Mouse (Mus musculus) small intestine, adult 2 months (tissue): ENCODE results near the gene Zfp523. TPM values are rescaled to one million over a fixed set of nuclear protein-coding genes. Genes with fewer than 3 reads are reported as not detected.
"Not testable (repeated sequence)": the region's sequence is repeated elsewhere in the genome, so short reads cannot be mapped to it uniquely, and the experiment has no call there.

Experiments
- H3K27ac ChIP-seq: fragments of 200-500 bp; 2 replicates; pipeline ENCODE4 v1.5.1; 2012; ENCODE audit warnings: low read depth, low read length, control low read depth, inconsistent platforms; ENCODE audit not compliant: insufficient read depth
- H3K27me3 ChIP-seq: fragments of 200-500 bp; 2 replicates; pipeline ENCODE4 v1.6.1; 2012; ENCODE audit warnings: mild to moderate bottlenecking, moderate library complexity, low read length, inconsistent platforms; ENCODE audit not compliant: control insufficient read depth, insufficient read depth
- H3K36me3 ChIP-seq: fragments of 200-500 bp; 2 replicates; pipeline ENCODE4 v1.6.1; 2012; ENCODE audit warnings: mild to moderate bottlenecking, low read length, control low read depth, inconsistent platforms; ENCODE audit not compliant: control insufficient read depth, insufficient read depth
- H3K4me1 ChIP-seq: fragments of 200-500 bp; 2 replicates; pipeline ENCODE4 v1.6.1; 2012; ENCODE audit warnings: low read length, inconsistent platforms, mixed read lengths; ENCODE audit not compliant: control insufficient read depth, insufficient read depth, insufficient read length
- H3K4me3 ChIP-seq: fragments of 200-500 bp; 2 replicates; pipeline ENCODE4 v1.5.1; 2012; ENCODE audit warnings: low read depth, mild to moderate bottlenecking, control low read depth, inconsistent platforms, low read length, moderate library complexity
- CTCF ChIP-seq: fragments of 200-500 bp; IDR thresholded peaks from 2 replicates; pipeline ENCODE4 v1.5.1; 2012; ENCODE audit warnings: low read depth, mild to moderate bottlenecking, control low read depth, inconsistent platforms, low read length, moderate library complexity, mixed read lengths; ENCODE audit not compliant: insufficient replicate concordance, insufficient read length; ENCODE audit errors: extremely low read depth
- POLR2A ChIP-seq: fragments of 200-500 bp; IDR thresholded peaks from 2 replicates; pipeline ENCODE4 v1.6.1; 2012; ENCODE audit warnings: low read depth, mild to moderate bottlenecking, control low read depth, inconsistent platforms, low read length, moderate library complexity
- WGBS: fragments of 180-500 bp; shearing (Covaris S2); methylation state at CpG from one replicate; pipeline ENCODE4 v1.1.7; 2018; 5-methylcytosine and 5-hydroxymethylcytosine counted together
- polyA plus RNA-seq: library from polyadenylated mRNA; depleted of rRNA; stranded (reverse); fragments of >200 nt; gene quantifications from 2 replicates; pipeline ENCODE4 v1.2.3, GENCODE M21; 2012

Gene Zfp523
- polyA plus RNA-seq, 1 experiment = 39.8 TPM

- Histone ChIP-seq H3K27me3 (no peaks in the 10 kb centered on the region; the same call in 1 of the 2 replicates), H3K27ac (0 out of 2 replicates have a peak overlapping the region, but pooled peaks have one; percentile 2), H3K4me1 (peaks cover 5% of the 10 kb centered on the region; the same call in 1 of the 2 replicates), H3K4me3 (no peak overlapping the region), H3K36me3 (no peaks in the 10 kb centered on the region)
- TF ChIP-seq CTCF (no peak), POLR2A (no peak)
- whole genome bisulfite sequencing = 45% methylated on average over 9 of the region's 9 CpGs
Measured at GRCm38 (mm10) chr17:28212391-28212790, 35.5 kb downstream of the Zfp523 start.

GRCm38 (mm10) chr17:28213236-28213635, 36.3 kb downstream of the Zfp523 start:
- Histone ChIP-seq H3K36me3 (no peaks in the 10 kb centered on the region), H3K27me3 (no peaks in the 10 kb centered on the region; the same call in 1 of the 2 replicates)
- WGBS = 33% methylated on average over 4 of the region's 4 CpGs

GRCm38 (mm10) chr17:28216791-28217190, 39.9 kb downstream of the Zfp523 start:
- Histone ChIP-seq H3K36me3 (no peaks in the 10 kb centered on the region), H3K27ac (no peak overlapping the region), H3K4me1 (peaks cover 7% of the 10 kb centered on the region; the same call in 1 of the 2 replicates), H3K27me3 (no peaks in the 10 kb centered on the region; the same call in 1 of the 2 replicates), H3K4me3 (no peak overlapping the region)
- WGBS = 72% methylated on average over 9 of the region's 9 CpGs
- TF ChIP-seq CTCF (no peak), POLR2A (no peak)

More at GRCm38 (mm10) chr17:28213236-28213635, 36.3 kb downstream of the Zfp523 start:
- Histone ChIP-seq H3K4me1 (peaks cover 7% of the 10 kb centered on the region; the same call in 1 of the 2 replicates), H3K4me3 (no peak overlapping the region), H3K27ac (no peak overlapping the region)
- peak; percentile 27; the same call in 1 of the 2 replicates for TF ChIP-seq CTCF
- TF ChIP-seq POLR2A = no peak

DNA sequence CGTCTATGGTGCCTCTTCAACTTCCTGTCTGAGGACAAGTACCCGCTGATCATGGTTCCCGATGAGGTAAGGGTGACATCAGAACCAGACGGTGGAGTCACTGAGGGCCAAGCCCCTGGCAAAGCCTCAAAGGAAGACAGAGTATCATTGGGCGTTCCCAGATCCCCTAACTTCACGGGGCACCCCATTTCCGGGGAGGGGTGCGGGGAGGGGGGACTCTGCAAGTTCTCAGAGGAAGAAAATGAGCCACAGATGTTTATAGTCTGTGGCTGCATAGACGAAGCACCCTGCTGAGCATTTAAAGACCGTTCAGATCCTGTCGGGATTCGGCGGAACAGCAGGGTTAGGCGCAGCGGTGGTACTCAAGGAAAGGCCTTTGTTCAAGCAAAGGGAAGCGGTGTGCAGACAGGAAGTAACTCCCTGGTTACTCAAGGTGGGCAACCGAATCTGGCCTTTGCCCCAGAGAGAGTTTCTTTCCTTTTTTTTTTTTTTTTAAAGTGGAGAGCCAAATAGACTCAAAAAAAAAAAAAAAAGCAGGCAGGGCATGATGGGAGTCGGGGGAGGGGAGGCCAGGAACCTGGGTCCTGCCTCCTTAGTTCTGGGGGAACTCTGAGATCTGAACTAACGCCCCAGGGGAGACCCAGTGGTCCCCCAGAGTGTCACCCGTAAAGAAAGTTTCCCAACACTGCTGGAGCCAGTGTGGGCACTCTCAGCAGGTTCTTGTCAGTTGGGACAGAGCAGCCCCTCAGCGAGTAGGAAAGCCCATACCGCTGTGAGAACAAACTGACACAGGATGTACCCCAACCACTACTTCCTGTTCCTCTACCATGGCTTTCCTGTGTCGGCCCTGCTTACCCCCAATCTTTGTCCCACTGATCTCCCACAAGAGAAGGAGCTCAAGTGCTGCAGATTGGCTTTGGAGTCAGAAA, 41.1 kb downstream of the Zfp523 start:
- 27% methylated on average over 23 of the region's 23 CpGs for WGBS
- Histone ChIP-seq H3K27me3 (no peaks in the 10 kb centered on the region; the same call in 1 of the 2 replicates), H3K4me3 (peak overlapping the region; percentile 23; the same call in 1 of the 2 replicates), H3K4me1 (peaks cover 7% of the 10 kb centered on the region; the same call in 1 of the 2 replicates), H3K27ac (peak overlapping the region; percentile 29), H3K36me3 (no peaks in the 10 kb centered on the region)
- TF ChIP-seq POLR2A (no peak), CTCF (no peak)

DNA sequence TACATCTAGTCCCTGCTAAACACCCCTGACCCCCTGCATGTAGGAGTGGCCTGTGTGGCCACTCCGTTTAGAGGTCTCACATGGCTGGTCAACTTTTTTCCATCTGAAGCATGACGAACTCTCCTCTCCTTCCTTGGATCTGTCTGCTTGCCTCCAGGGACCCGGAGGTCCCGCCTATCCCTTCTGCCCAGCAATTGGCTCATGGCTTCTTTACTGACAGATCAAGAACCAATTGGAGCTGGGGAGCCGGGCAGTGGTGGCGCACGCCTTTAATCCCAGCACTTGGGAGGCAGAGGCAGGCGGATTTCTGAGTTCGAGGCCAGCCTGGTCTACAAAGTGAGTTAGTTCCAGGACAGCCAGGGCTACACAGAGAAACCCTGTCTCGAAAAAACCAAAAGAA, 45.5 kb downstream of the Zfp523 start:
- not testable (repeated sequence) for H3K27ac ChIP-seq, H3K36me3 ChIP-seq, H3K27me3 ChIP-seq, H3K4me3 ChIP-seq
- WGBS = 91% methylated on average over 10 of the region's 10 CpGs
- peaks cover 27% of the 10 kb centered on the region for H3K4me1 ChIP-seq

- TF ChIP-seq POLR2A = peak; percentile 43; the same call in 1 of the 2 replicates
- TF ChIP-seq CTCF = no peak
- Histone ChIP-seq H3K4me1 (peaks cover 35% of the 10 kb centered on the region), H3K27me3 (no peaks in the 10 kb centered on the region), H3K4me3 (peak overlapping the region; percentile 78), H3K27ac (peak overlapping the region; percentile 57), H3K36me3 (no peaks in the 10 kb centered on the region)
- WGBS = 1% methylated on average over 46 of the region's 46 CpGs
Measured at GRCm38 (mm10) chr17:28223561-28224391, 46.8 kb downstream of the Zfp523 start.
